Mouse (Mus musculus): ENCODE data around the gene Fbxl18. TPM values are rescaled to one million over a fixed set of nuclear protein-coding genes. Genes with fewer than 3 reads are reported as not detected.

Gene Fbxl18
- polyA plus RNA-seq, 1 experiment from 2014 or later: 27.7 TPM

- peaks cover 37% of the 10 kb centered on the region for H3K27me3 ChIP-seq
- no peak overlapping the region for H3K27ac ChIP-seq (replicated peaks)
- ATAC-seq (ENCODE audit: low FRiP score, low read depth): no peak
- H3K4me3 ChIP-seq: no peak overlapping the region
- no peaks in the 10 kb centered on the region for H3K36me3 ChIP-seq
- no peak overlapping the region for H3K9ac ChIP-seq (replicated peaks)
- no peak overlapping the region for H3K4me2 ChIP-seq (replicated peaks)
- peaks cover 17% of the 10 kb centered on the region for H3K4me1 ChIP-seq
- 93% methylated on average over 12 of the region's 12 CpGs for WGBS
- H3K9me3 ChIP-seq: no peaks in the 10 kb centered on the region
These were observed 32.2 kb upstream of the Fbxl18 start for GRCm38 (mm10) chr5:142927341-142927930.

GRCm38 (mm10) chr5:142926940-142927228 is 31.7 kb upstream of the Fbxl18 start:
- H3K27me3 ChIP-seq: peaks cover 37% of the 10 kb centered on the region
- H3K4me1 ChIP-seq: peaks cover 17% of the 10 kb centered on the region
- H3K9me3 ChIP-seq: no peaks in the 10 kb centered on the region
- no peak overlapping the region for H3K9ac ChIP-seq (replicated peaks)
- H3K27ac ChIP-seq (replicated peaks): no peak overlapping the region
- WGBS: 60% methylated on average over 3 of the region's 3 CpGs
- ATAC-seq (ENCODE audit: low FRiP score, low read depth): no peak
- H3K36me3 ChIP-seq: no peaks in the 10 kb centered on the region
- no peak overlapping the region for H3K4me3 ChIP-seq
- H3K4me2 ChIP-seq (replicated peaks): no peak overlapping the region

GRCm38 (mm10) chr5:142926204-142926939 is 31.2 kb upstream of the Fbxl18 start:
- ATAC-seq (ENCODE audit: low FRiP score, low read depth): peak; percentile 44; the same call in 1 of the 2 replicates
- H3K9ac ChIP-seq (replicated peaks): peak overlapping the region; percentile 37
- H3K4me3 ChIP-seq: no peak overlapping the region
- H3K4me2 ChIP-seq (replicated peaks): no peak overlapping the region
- H3K9me3 ChIP-seq: no peaks in the 10 kb centered on the region
- peaks cover 17% of the 10 kb centered on the region for H3K4me1 ChIP-seq
- peaks cover 36% of the 10 kb centered on the region for H3K27me3 ChIP-seq
- 15% methylated on average over 13 of the region's 13 CpGs for WGBS
- H3K27ac ChIP-seq (replicated peaks): no peak overlapping the region
- no peaks in the 10 kb centered on the region for H3K36me3 ChIP-seq

GRCm38 (mm10) chr5:142924336-142924959 is 29.2 kb upstream of the Fbxl18 start:
- Histone ChIP-seq H3K36me3 (no peaks in the 10 kb centered on the region), H3K9me3 (no peaks in the 10 kb centered on the region), H3K4me1 (peaks cover 17% of the 10 kb centered on the region), H3K27me3 (peaks cover 20% of the 10 kb centered on the region), H3K4me2 (replicated peaks) (no peak overlapping the region), H3K27ac (replicated peaks) (no peak overlapping the region), H3K9ac (replicated peaks) (no peak overlapping the region), H3K4me3 (no peak overlapping the region)
- ATAC-seq (ENCODE audit: low FRiP score, low read depth): no peak
- WGBS: 72% methylated on average over 12 of the region's 12 CpGs

- WGBS: 78% methylated on average over 3 of the region's 3 CpGs
- no peak overlapping the region for H3K4me3 ChIP-seq
- ATAC-seq (ENCODE audit: low FRiP score, low read depth): no peak
- H3K36me3 ChIP-seq: no peaks in the 10 kb centered on the region
- no peak overlapping the region for H3K9ac ChIP-seq (replicated peaks)
- peaks cover 12% of the 10 kb centered on the region for H3K4me1 ChIP-seq
- no peak overlapping the region for H3K4me2 ChIP-seq (replicated peaks)
- H3K27me3 ChIP-seq: peaks cover 14% of the 10 kb centered on the region
- H3K9me3 ChIP-seq: no peaks in the 10 kb centered on the region
- no peak overlapping the region for H3K27ac ChIP-seq (replicated peaks)
These were observed 28.6 kb upstream of the Fbxl18 start for GRCm38 (mm10) chr5:142923781-142924180.

- no peak overlapping the region for H3K27ac ChIP-seq (replicated peaks)
- 94% methylated on average over 5 of the region's 5 CpGs for WGBS
- H3K4me3 ChIP-seq: no peak overlapping the region
- H3K27me3 ChIP-seq: no peaks in the 10 kb centered on the region
- H3K9ac ChIP-seq (replicated peaks): no peak overlapping the region
- no peak for ATAC-seq (ENCODE audit: low FRiP score, low read depth)
- peaks cover 11% of the 10 kb centered on the region for H3K4me1 ChIP-seq
- H3K36me3 ChIP-seq: no peaks in the 10 kb centered on the region
- H3K9me3 ChIP-seq: no peaks in the 10 kb centered on the region
- H3K4me2 ChIP-seq (replicated peaks): no peak overlapping the region
These were observed 27.0 kb upstream of the Fbxl18 start for GRCm38 (mm10) chr5:142922251-142922650.

- H3K9ac ChIP-seq (replicated peaks): no peak overlapping the region
- no peak overlapping the region for H3K4me3 ChIP-seq
- H3K27me3 ChIP-seq: no peaks in the 10 kb centered on the region
- no peak overlapping the region for H3K27ac ChIP-seq (replicated peaks)
- peaks cover 3% of the 10 kb centered on the region for H3K4me1 ChIP-seq
- no peaks in the 10 kb centered on the region for H3K36me3 ChIP-seq
- no peak for ATAC-seq (ENCODE audit: low FRiP score, low read depth)
- H3K4me2 ChIP-seq (replicated peaks): no peak overlapping the region
- WGBS: 77% methylated on average over 6 of the region's 6 CpGs
- H3K9me3 ChIP-seq: no peaks in the 10 kb centered on the region
These were observed 25.8 kb upstream of the Fbxl18 start for GRCm38 (mm10) chr5:142921074-142921459.

- Histone ChIP-seq H3K27me3 (no peaks in the 10 kb centered on the region), H3K4me2 (replicated peaks) (no peak overlapping the region), H3K4me3 (no peak overlapping the region), H3K4me1 (no peaks in the 10 kb centered on the region), H3K9me3 (no peaks in the 10 kb centered on the region), H3K27ac (replicated peaks) (no peak overlapping the region), H3K9ac (replicated peaks) (no peak overlapping the region), H3K36me3 (no peaks in the 10 kb centered on the region)
- no peak for ATAC-seq (ENCODE audit: low FRiP score, low read depth)
- WGBS: 74% methylated on average over 8 of the region's 8 CpGs
These were observed 25.3 kb upstream of the Fbxl18 start for GRCm38 (mm10) chr5:142920311-142921073.

GRCm38 (mm10) chr5:142917402-142917801 is 22.2 kb upstream of the Fbxl18 start:
- Histone ChIP-seq H3K27ac (replicated peaks) (no peak overlapping the region), H3K4me1 (no peaks in the 10 kb centered on the region), H3K36me3 (no peaks in the 10 kb centered on the region), H3K4me3 (no peak overlapping the region), H3K27me3 (no peaks in the 10 kb centered on the region), H3K9ac (replicated peaks) (no peak overlapping the region), H3K4me2 (replicated peaks) (no peak overlapping the region), H3K9me3 (no peaks in the 10 kb centered on the region)
- ATAC-seq (ENCODE audit: low FRiP score, low read depth): no peak
- 95% methylated on average over 8 of the region's 8 CpGs for WGBS

- Histone ChIP-seq H3K4me2 (replicated peaks) (no peak overlapping the region), H3K9me3 (no peaks in the 10 kb centered on the region), H3K4me3 (no peak overlapping the region), H3K27me3 (no peaks in the 10 kb centered on the region), H3K27ac (replicated peaks) (no peak overlapping the region), H3K9ac (replicated peaks) (no peak overlapping the region), H3K36me3 (no peaks in the 10 kb centered on the region), H3K4me1 (no peaks in the 10 kb centered on the region)
- 88% methylated on average over 7 of the region's 7 CpGs for WGBS
- no peak for ATAC-seq (ENCODE audit: low FRiP score, low read depth)
These were observed 21.4 kb upstream of the Fbxl18 start for GRCm38 (mm10) chr5:142916593-142916992.

- no peak overlapping the region for H3K9ac ChIP-seq (replicated peaks)
- H3K27me3 ChIP-seq: no peaks in the 10 kb centered on the region
- ATAC-seq (ENCODE audit: low FRiP score, low read depth): no peak
- H3K4me2 ChIP-seq (replicated peaks): no peak overlapping the region
- H3K4me3 ChIP-seq: no peak overlapping the region
- H3K27ac ChIP-seq (replicated peaks): no peak overlapping the region
- H3K9me3 ChIP-seq: no peaks in the 10 kb centered on the region
- no peaks in the 10 kb centered on the region for H3K36me3 ChIP-seq
- 96% methylated on average over 11 of the region's 11 CpGs for WGBS
- no peaks in the 10 kb centered on the region for H3K4me1 ChIP-seq
These were observed 20.0 kb upstream of the Fbxl18 start for GRCm38 (mm10) chr5:142915231-142915630.

GRCm38 (mm10) chr5:142912739-142913138 is 17.5 kb upstream of the Fbxl18 start:
- Histone ChIP-seq H3K4me3 (no peak overlapping the region), H3K9me3 (no peaks in the 10 kb centered on the region), H3K27me3 (no peaks in the 10 kb centered on the region), H3K36me3 (no peaks in the 10 kb centered on the region), H3K4me1 (peaks cover 23% of the 10 kb centered on the region), H3K9ac (replicated peaks) (no peak overlapping the region), H3K27ac (replicated peaks) (no peak overlapping the region), H3K4me2 (replicated peaks) (no peak overlapping the region)
- ATAC-seq (ENCODE audit: low FRiP score, low read depth): no peak
- 87% methylated on average over 4 of the region's 4 CpGs for WGBS
